Mouse (Mus musculus) heart, adult 18-20 months (tissue): ENCODE data around the gene Ldlrap1. TPM values are rescaled to one million over a fixed set of nuclear protein-coding genes. Genes with fewer than 3 reads are reported as not detected.

Experiments
- DNase-seq, 2 experiments: peaks; one replicate each; pipeline ENCODE4 v3.0.0; 2021 to 2022; ENCODE audit warnings: mixed read lengths in 1 of 2
- total RNA-seq, 2 experiments: library from RNA; stranded (reverse); gene quantifications; 2 replicates each; pipeline ENCODE4 v1.2.3; 2021

Ldlrap1 gene
- total RNA-seq, 2 experiments from 2014 or later: 7.7 to 9.8 TPM

- DNase-seq: peak; percentile 86 to 91
Measured at GRCm38 (mm10) chr4:134713937-134714336, 53.9 kb downstream of the Ldlrap1 start.

GRCm38 (mm10) chr4:134705311-134705710 is 62.5 kb downstream of the Ldlrap1 start:
- no peak for DNase-seq

GRCm38 (mm10) chr4:134704590-134704989 is 63.2 kb downstream of the Ldlrap1 start:
- DNase-seq: no peak

GRCm38 (mm10) chr4:134703835-134704546 is 63.8 kb downstream of the Ldlrap1 start, which contains the start of gene Man1c1:
Gene Man1c1 (minus strand): TSS chr4:134704290.
- DNase-seq: peak; percentile 98 to 99

GRCm38 (mm10) chr4:134702981-134703834 is 64.6 kb downstream of the Ldlrap1 start:
- DNase-seq: peak; percentile 78

GRCm38 (mm10) chr4:134701934-134702333 is 65.9 kb downstream of the Ldlrap1 start:
- DNase-seq: peak; percentile 80 to 88

- no peak for DNase-seq
Measured at GRCm38 (mm10) chr4:134700911-134701310, 66.9 kb downstream of the Ldlrap1 start.

- DNase-seq: no peak
Measured at GRCm38 (mm10) chr4:134693202-134693940, 74.5 kb downstream of the Ldlrap1 start.

- DNase-seq: no peak
Measured at GRCm38 (mm10) chr4:134692388-134692787, 75.4 kb downstream of the Ldlrap1 start.

Other genes with a start within 250 kb of the Ldlrap1 start
- 100 to 1,000 TPM; 184 to 217 TPM for gene Mtfr1l, start 232.6 kb downstream of the Ldlrap1 start, total RNA-seq
- gene Selenon, start 215.9 kb downstream of the Ldlrap1 start, total RNA-seq: 10 to 100 TPM; 16.8 to 17.0 TPM
- gene Man1c1, start 63.7 kb downstream of the Ldlrap1 start, total RNA-seq: 10 to 100 TPM; 26.9 to 28.3 TPM
- gene Maco1, start 85.3 kb upstream of the Ldlrap1 start, total RNA-seq: 10 to 100 TPM; 19.9 to 21.3 TPM
- 1 to 10 TPM; 6.9 TPM for gene Rhd, start 96.5 kb upstream of the Ldlrap1 start, total RNA-seq
- 10 to 100 TPM; 61.9 to 65.3 TPM for gene Tmem50a, start 147.0 kb upstream of the Ldlrap1 start, total RNA-seq
- 100 to 1,000 TPM; 177 to 237 TPM for gene Rsrp1, start 155.6 kb upstream of the Ldlrap1 start, total RNA-seq
- gene Syf2, start 162.9 kb upstream of the Ldlrap1 start, total RNA-seq: 10 to 100 TPM; 52.5 to 56.9 TPM